Mouse (Mus musculus): ENCODE data around the gene Nebl. TPM values are rescaled to one million over a fixed set of nuclear protein-coding genes. Genes with fewer than 3 reads are reported as not detected.

The Nebl gene
- polyA plus RNA-seq, 1 experiment, result 1.7 TPM

DNA sequence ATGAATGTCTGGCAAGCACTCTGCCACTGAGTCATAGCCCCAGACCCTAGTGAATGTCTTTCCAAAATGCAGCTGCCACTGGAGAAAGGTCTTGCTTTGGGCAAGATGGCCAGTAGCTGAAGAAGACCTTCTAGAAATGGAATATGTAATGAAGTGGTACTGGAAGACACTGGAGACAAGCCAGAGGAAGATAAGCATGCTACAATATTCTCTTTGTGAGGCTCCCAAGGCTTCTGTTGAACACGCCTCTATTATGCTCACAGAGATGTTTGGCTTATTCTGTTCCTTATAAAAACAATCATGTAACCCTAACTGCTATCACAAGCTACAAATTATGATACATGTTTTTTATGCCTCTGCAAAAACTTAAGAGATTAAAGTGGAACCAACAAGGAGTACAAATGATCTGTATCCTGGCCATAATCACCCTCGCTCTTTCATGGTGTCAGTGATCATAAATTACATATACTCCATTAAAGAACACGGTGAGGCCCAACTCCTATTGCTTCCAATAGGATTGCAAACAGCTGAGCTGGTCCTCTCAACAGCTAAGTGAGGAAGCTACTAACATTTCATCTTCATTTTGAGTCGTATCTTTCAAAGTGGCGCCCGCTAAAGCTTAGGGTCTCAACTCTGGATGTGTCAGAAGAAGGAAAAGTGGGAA, 145.8 kb downstream of the Nebl start:
- Histone ChIP-seq H3K4me1 (ENCODE audit: control insufficient read depth, insufficient read depth, low read length) (no peaks in the 10 kb centered on the region), H3K27me3 (ENCODE audit: control insufficient read depth, insufficient read depth, low read length) (no peaks in the 10 kb centered on the region), H3K36me3 (ENCODE audit: control insufficient read depth, insufficient read depth, low read length) (no peaks in the 10 kb centered on the region), H3K27ac (ENCODE audit: control insufficient read depth, insufficient read depth, low read depth, low read length) (no peak overlapping the region), H3K4me3 (ENCODE audit: control insufficient read depth, low read depth, low read length) (no peak overlapping the region)
- TF ChIP-seq CTCF (IDR thresholded peaks at IDR 0.05; ENCODE audit: control insufficient read depth, insufficient read depth, insufficient replicate concordance, low read depth, low read length) (no peak), POLR2A (IDR thresholded peaks at IDR 0.05; ENCODE audit: control insufficient read depth, low read depth, low read length) (no peak)

DNA sequence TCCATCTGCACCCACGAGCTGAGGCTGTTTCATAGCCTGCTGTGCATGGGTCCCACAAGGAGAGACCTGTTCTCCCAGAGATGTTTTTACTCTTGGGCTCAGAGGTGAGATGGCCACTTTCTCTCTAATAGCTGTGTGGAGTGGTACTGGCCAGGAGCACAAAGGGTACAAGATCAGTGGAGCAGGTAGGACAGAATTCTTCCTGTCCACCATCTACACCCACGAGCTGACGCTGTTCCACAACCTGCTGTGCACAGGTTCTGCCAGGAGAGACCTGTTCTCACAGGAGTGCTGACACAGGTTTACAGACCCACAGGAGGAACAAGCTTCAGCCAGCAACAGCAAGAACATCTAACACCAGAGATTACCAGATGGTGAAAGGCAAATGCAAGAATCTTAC, 155.6 kb downstream of the Nebl start:
- no peak for TF ChIP-seq POLR2A (IDR thresholded peaks at IDR 0.05; ENCODE audit: control insufficient read depth, low read depth, low read length)
- no peak for TF ChIP-seq CTCF (IDR thresholded peaks at IDR 0.05; ENCODE audit: control insufficient read depth, insufficient read depth, insufficient replicate concordance, low read depth, low read length)
- no peaks in the 10 kb centered on the region for H3K27me3 ChIP-seq (ENCODE audit: control insufficient read depth, insufficient read depth, low read length)
- H3K27ac ChIP-seq (ENCODE audit: control insufficient read depth, insufficient read depth, low read depth, low read length), result no peak overlapping the region
- H3K4me3 ChIP-seq (ENCODE audit: control insufficient read depth, low read depth, low read length), result no peak overlapping the region
- H3K36me3 ChIP-seq (ENCODE audit: control insufficient read depth, insufficient read depth, low read length), result no peaks in the 10 kb centered on the region
- H3K4me1 ChIP-seq (ENCODE audit: control insufficient read depth, insufficient read depth, low read length), result no peaks in the 10 kb centered on the region

DNA sequence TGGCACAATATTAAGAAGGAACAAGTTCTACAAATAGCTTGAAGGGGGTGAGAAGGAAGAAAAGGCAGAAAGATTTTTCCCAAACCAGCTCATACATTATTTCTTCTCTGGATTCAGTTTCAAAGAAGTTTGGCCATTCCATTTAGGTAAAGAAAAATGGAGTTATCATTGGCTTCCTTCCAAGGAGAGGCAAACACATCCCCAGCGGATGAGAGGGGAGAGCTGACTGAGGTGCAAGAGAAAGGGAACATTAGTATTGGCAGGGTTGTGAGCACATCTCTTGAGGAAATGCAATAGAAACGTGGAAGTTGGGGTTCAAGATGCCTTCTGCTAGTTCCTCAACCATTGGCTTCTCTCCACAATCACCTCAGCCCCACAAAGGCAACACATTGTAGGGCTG, 159.5 kb downstream of the Nebl start:
- TF ChIP-seq POLR2A (IDR thresholded peaks at IDR 0.05; ENCODE audit: control insufficient read depth, low read depth, low read length), result no peak
- TF ChIP-seq CTCF (IDR thresholded peaks at IDR 0.05; ENCODE audit: control insufficient read depth, insufficient read depth, insufficient replicate concordance, low read depth, low read length), result no peak
- no peak overlapping the region for H3K4me3 ChIP-seq (ENCODE audit: control insufficient read depth, low read depth, low read length)
- H3K27ac ChIP-seq (ENCODE audit: control insufficient read depth, insufficient read depth, low read depth, low read length), result no peak overlapping the region
- no peaks in the 10 kb centered on the region for H3K4me1 ChIP-seq (ENCODE audit: control insufficient read depth, insufficient read depth, low read length)
- H3K36me3 ChIP-seq (ENCODE audit: control insufficient read depth, insufficient read depth, low read length), result no peaks in the 10 kb centered on the region
- no peaks in the 10 kb centered on the region for H3K27me3 ChIP-seq (ENCODE audit: control insufficient read depth, insufficient read depth, low read length)

GRCm38 (mm10) chr2:17558889-17559742, 172.1 kb downstream of the Nebl start:
- no peak overlapping the region for H3K27ac ChIP-seq (ENCODE audit: control insufficient read depth, insufficient read depth, low read depth, low read length)
- peak overlapping the region; percentile 27; the same call in 1 of the 2 replicates for H3K4me3 ChIP-seq (ENCODE audit: control insufficient read depth, low read depth, low read length)
- no peak for TF ChIP-seq POLR2A (IDR thresholded peaks at IDR 0.05; ENCODE audit: control insufficient read depth, low read depth, low read length)
- no peak for TF ChIP-seq CTCF (IDR thresholded peaks at IDR 0.05; ENCODE audit: control insufficient read depth, insufficient read depth, insufficient replicate concordance, low read depth, low read length)
- H3K36me3 ChIP-seq (ENCODE audit: control insufficient read depth, insufficient read depth, low read length), result no peaks in the 10 kb centered on the region
- no peaks in the 10 kb centered on the region for H3K4me1 ChIP-seq (ENCODE audit: control insufficient read depth, insufficient read depth, low read length)
- H3K27me3 ChIP-seq (ENCODE audit: control insufficient read depth, insufficient read depth, low read length), result no peaks in the 10 kb centered on the region

- no peaks in the 10 kb centered on the region for H3K27me3 ChIP-seq (ENCODE audit: control insufficient read depth, insufficient read depth, low read length)
- H3K4me1 ChIP-seq (ENCODE audit: control insufficient read depth, insufficient read depth, low read length), result no peaks in the 10 kb centered on the region
- H3K4me3 ChIP-seq (ENCODE audit: control insufficient read depth, low read depth, low read length), result no peak overlapping the region
- no peak for TF ChIP-seq POLR2A (IDR thresholded peaks at IDR 0.05; ENCODE audit: control insufficient read depth, low read depth, low read length)
- TF ChIP-seq CTCF (IDR thresholded peaks at IDR 0.05; ENCODE audit: control insufficient read depth, insufficient read depth, insufficient replicate concordance, low read depth, low read length), result no peak
- H3K36me3 ChIP-seq (ENCODE audit: control insufficient read depth, insufficient read depth, low read length), result no peaks in the 10 kb centered on the region
- no peak overlapping the region for H3K27ac ChIP-seq (ENCODE audit: control insufficient read depth, insufficient read depth, low read depth, low read length)
These were observed 181.2 kb downstream of the Nebl start for GRCm38 (mm10) chr2:17549895-17550558.

DNA sequence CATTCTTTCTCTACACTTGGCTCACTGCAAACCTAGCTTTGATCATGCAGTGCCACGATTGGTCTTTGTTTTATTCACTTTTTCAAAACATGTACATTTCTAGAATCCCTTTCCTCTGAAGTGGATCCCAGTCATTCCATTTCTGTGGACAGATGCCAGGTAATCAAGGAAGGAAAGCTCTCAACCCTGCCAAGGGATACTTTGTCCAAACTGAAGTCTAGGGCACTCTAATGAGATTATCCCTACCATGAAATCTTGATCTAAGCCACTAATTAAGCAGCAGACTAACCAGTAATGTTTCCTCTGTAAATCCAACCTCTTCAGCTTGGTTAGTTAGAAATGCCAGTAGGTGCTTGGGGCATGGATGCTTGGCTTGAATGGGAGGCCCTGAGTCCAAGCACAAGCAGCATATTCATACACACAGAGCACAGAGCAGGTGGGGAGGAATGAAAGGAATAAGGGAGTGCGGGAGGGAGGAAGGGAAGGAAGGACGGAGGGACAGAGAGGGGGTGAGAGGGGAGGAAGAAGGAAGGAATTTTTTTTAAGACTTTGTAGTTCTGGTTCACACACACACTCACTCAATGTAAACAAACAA, 184.8 kb downstream of the Nebl start:
- no peak overlapping the region for H3K4me3 ChIP-seq (ENCODE audit: control insufficient read depth, low read depth, low read length)
- no peaks in the 10 kb centered on the region for H3K36me3 ChIP-seq (ENCODE audit: control insufficient read depth, insufficient read depth, low read length)
- no peaks in the 10 kb centered on the region for H3K4me1 ChIP-seq (ENCODE audit: control insufficient read depth, insufficient read depth, low read length)
- no peak overlapping the region for H3K27ac ChIP-seq (ENCODE audit: control insufficient read depth, insufficient read depth, low read depth, low read length)
- TF ChIP-seq POLR2A (IDR thresholded peaks at IDR 0.05; ENCODE audit: control insufficient read depth, low read depth, low read length) (no peak), CTCF (IDR thresholded peaks at IDR 0.05; ENCODE audit: control insufficient read depth, insufficient read depth, insufficient replicate concordance, low read depth, low read length) (no peak)
- H3K27me3 ChIP-seq (ENCODE audit: control insufficient read depth, insufficient read depth, low read length), result no peaks in the 10 kb centered on the region

- TF ChIP-seq POLR2A (IDR thresholded peaks at IDR 0.05; ENCODE audit: control insufficient read depth, low read depth, low read length), result no peak
- TF ChIP-seq CTCF (IDR thresholded peaks at IDR 0.05; ENCODE audit: control insufficient read depth, insufficient read depth, insufficient replicate concordance, low read depth, low read length), result no peak
- Histone ChIP-seq H3K36me3 (ENCODE audit: control insufficient read depth, insufficient read depth, low read length) (no peaks in the 10 kb centered on the region), H3K27ac (ENCODE audit: control insufficient read depth, insufficient read depth, low read depth, low read length) (no peak overlapping the region), H3K27me3 (ENCODE audit: control insufficient read depth, insufficient read depth, low read length) (no peaks in the 10 kb centered on the region), H3K4me3 (ENCODE audit: control insufficient read depth, low read depth, low read length) (no peak overlapping the region), H3K4me1 (ENCODE audit: control insufficient read depth, insufficient read depth, low read length) (no peaks in the 10 kb centered on the region)
These were observed 191.5 kb downstream of the Nebl start for GRCm38 (mm10) chr2:17539737-17540136.
